Mouse (Mus musculus) bone marrow, adult 2 months (tissue): Measurements from ENCODE around the gene Trmt13. TPM values are rescaled to one million over a fixed set of nuclear protein-coding genes. Genes with fewer than 3 reads are reported as not detected.
"Not testable (repeated sequence)": the region's sequence is repeated elsewhere in the genome, so short reads cannot be mapped to it uniquely, and the experiment has no call there.

Source experiments
- H3K27ac ChIP-seq: fragments of 200-500 bp; 2 replicates; pipeline ENCODE4 v1.5.1; 2012; ENCODE audit warnings: low read depth, mild to moderate bottlenecking, control low read depth, inconsistent platforms, low read length; ENCODE audit not compliant: control insufficient read depth, poor library complexity, insufficient read depth
- H3K4me1 ChIP-seq: fragments of 200-500 bp; 2 replicates; pipeline ENCODE4 v1.6.1; 2011; ENCODE audit warnings: low read length; ENCODE audit not compliant: control insufficient read depth, insufficient read depth
- H3K4me3 ChIP-seq: fragments of 200-500 bp; replicated peaks from 2 replicates; pipeline ENCODE3; 2011; ENCODE audit warnings: mild to moderate bottlenecking, low read depth, low read length, control low read depth; ENCODE audit not compliant: control insufficient read depth
- CTCF ChIP-seq: fragments of 200-500 bp; IDR thresholded peaks from 2 replicates; pipeline ENCODE4 v1.5.1; 2011; ENCODE audit warnings: low read length, control low read depth; ENCODE audit not compliant: control insufficient read depth, insufficient read depth
- POLR2A ChIP-seq: fragments of 200-500 bp; IDR thresholded peaks from 2 replicates; pipeline ENCODE4 v1.6.1; 2011; ENCODE audit warnings: low read depth, mild to moderate bottlenecking, control low read depth, low read length, borderline replicate concordance; ENCODE audit not compliant: control insufficient read depth
- WGBS: fragments of 180-500 bp; shearing (Covaris S2); methylation state at CpG from one replicate; pipeline ENCODE4 v1.1.7; 2018; 5-methylcytosine and 5-hydroxymethylcytosine counted together
- polyA plus RNA-seq: library from polyadenylated mRNA; stranded (reverse); fragments of >200 nt; gene quantifications from 2 replicates; pipeline ENCODE4 v1.2.4, GENCODE M21; 2011; ENCODE audit warnings: low replicate concordance; ENCODE audit not compliant: missing spikeins, insufficient read depth, insufficient read length

The Trmt13 gene
- 9.4 and 22.0 TPM in 2 replicates for polyA plus RNA-seq

- 85% methylated on average over 10 of the region's 10 CpGs for WGBS
Measured at GRCm38 (mm10) chr3:116614295-116614892, at the start of gene Trmt13. TSS of gene Trmt13 (minus strand) at chr3:116614587.

GRCm38 (mm10) chr3:116662463-116662863, 48.1 kb upstream of the Trmt13 start, which contains the start of gene Mfsd14a:
TSS of gene Mfsd14a (minus strand) at chr3:116662677.
- peaks cover 3% of the 10 kb centered on the region for H3K4me1 ChIP-seq
- under 1% methylated on average over 39 of the region's 39 CpGs for WGBS
- peak within 1 kb of the TSS; percentile 97 for H3K27ac ChIP-seq
- TF ChIP-seq POLR2A = peak; percentile 97; the same call in 1 of the 2 replicates
- TF ChIP-seq CTCF = peak; percentile 3; the same call in 1 of the 2 replicates
- H3K4me3 ChIP-seq = peak within 1 kb of the TSS; percentile 74

More at GRCm38 (mm10) chr3:116614295-116614892, at the start of gene Trmt13:
- H3K4me1 ChIP-seq = no peaks in the 10 kb centered on the region
- TF ChIP-seq POLR2A = no peak
- no peak for TF ChIP-seq CTCF
- no peak within 1 kb of the TSS for H3K27ac ChIP-seq
- no peak within 1 kb of the TSS for H3K4me3 ChIP-seq

GRCm38 (mm10) chr3:116661870-116662414, 47.6 kb upstream of the Trmt13 start:
- no peak for TF ChIP-seq POLR2A
- no peak for TF ChIP-seq CTCF
- Histone ChIP-seq H3K4me3 (peak overlapping the region; percentile 74), H3K4me1 (peaks cover 3% of the 10 kb centered on the region), H3K27ac (peak overlapping the region; percentile 97)
- WGBS = under 1% methylated on average over 68 of the region's 68 CpGs

DNA sequence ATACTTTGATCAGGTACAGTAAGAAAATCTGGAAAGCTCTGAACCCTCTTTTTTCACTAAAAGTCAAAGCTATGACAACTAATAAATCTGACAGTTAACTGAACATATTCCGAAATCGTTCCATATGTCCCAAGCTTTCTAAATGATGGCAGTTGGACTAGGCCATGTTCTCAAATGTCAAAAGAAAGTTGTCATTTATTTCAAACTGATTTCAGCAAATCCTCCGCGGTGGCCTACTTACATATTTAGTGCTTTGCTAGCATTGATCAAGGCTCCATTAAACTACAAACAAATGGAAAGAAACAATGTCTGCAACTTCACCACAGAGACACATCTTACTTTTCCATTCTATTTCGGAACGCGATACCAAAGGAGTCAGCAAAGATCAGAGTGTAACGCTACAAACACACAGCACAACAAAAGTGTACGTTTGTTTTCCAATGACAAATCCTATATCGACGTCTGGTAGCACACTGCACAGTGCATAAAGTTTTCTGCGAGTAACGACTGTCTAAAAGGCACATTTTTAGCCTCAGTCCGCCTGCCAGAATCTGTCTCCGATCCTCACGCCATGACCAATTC, 47.0 kb upstream of the Trmt13 start:
- Histone ChIP-seq H3K4me3 (peak overlapping the region; percentile 74), H3K27ac (peak overlapping the region; percentile 97), H3K4me1 (peaks cover 4% of the 10 kb centered on the region)
- TF ChIP-seq CTCF = no peak
- TF ChIP-seq POLR2A = no peak
- WGBS = 5% methylated on average over 16 of the region's 16 CpGs

GRCm38 (mm10) chr3:116659856-116660430, 45.6 kb upstream of the Trmt13 start:
- Histone ChIP-seq H3K27ac (no peak overlapping the region), H3K4me1 (peaks cover 4% of the 10 kb centered on the region), H3K4me3 (no peak overlapping the region)
- WGBS = 86% methylated on average over 13 of the region's 13 CpGs
- TF ChIP-seq POLR2A (no peak), CTCF (no peak)

- Histone ChIP-seq H3K4me1 (peaks cover 4% of the 10 kb centered on the region), H3K4me3 (no peak overlapping the region), H3K27ac (no peak overlapping the region)
- TF ChIP-seq POLR2A = no peak
- no peak for TF ChIP-seq CTCF
- WGBS = 79% methylated on average over 15 of the region's 15 CpGs
Measured at GRCm38 (mm10) chr3:116658928-116659565, 44.7 kb upstream of the Trmt13 start.

DNA sequence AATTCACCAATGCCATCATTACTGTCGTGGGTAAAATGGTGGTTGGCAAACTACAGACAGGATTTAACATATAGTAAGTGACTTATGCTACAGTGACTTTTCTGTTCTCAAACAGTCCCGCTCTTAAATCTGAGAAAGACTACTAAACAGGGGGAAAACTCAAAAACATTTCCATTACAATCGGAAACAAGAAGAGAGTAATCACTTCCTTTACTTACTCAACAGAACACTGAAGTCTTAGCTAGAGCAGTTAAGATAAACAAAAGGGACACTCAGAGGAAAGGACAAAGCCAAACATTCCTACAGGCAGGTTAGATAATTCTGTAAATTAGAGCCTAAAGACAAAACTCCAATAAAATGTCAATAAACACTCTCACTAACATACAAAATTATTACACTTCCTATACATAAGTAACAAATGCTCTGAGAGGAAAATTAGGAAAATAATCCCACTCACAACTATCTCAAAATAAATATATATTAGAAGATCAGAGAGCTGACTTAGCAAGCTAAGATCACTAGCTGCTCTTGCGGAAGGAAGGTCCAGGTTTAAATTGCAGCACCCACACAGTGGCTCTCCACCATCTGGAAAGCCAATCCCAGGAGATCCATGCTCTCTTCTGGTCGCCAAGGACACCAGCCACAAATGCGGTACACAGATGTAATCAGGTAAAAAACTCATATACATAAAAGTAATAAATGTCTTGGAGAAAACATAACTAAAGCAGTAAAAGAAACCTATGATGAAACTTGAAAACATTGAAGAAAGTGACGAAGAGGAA, 42.0 kb upstream of the Trmt13 start:
- H3K4me1 ChIP-seq = peaks cover 4% of the 10 kb centered on the region
- no peak overlapping the region for H3K4me3 ChIP-seq
- TF ChIP-seq POLR2A (no peak), CTCF (no peak)
- WGBS = 68% methylated on average over 7 of the region's 7 CpGs
- no peak overlapping the region for H3K27ac ChIP-seq

DNA sequence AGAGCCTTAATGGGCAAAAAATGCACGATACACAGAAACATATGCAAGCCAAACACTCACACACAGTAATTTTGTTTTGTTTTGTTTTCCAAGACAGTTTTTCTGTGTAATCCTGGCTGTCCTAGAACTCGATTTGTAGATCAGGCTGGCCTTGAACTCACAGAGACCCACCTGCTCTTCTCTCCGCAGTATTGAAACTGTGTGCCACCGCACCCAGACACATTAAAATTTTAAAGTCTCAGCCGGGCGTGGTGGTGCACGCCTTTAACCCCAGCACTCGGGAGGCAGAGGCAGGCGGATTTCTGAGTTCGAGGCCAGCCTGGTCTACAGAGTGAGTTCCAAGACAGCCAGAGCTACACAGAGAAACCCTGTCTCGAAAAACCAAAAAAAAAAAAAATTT, 39.7 kb upstream of the Trmt13 start:
- H3K4me1 ChIP-seq, H3K4me3 ChIP-seq, H3K27ac ChIP-seq: not testable (repeated sequence)
- 83% methylated on average over 11 of the region's 11 CpGs for WGBS
